Mouse (Mus musculus): ENCODE results near the gene Zfp87.

GRCm38 (mm10) chr13:67495631-67496030 is 30.3 kb downstream of the Zfp87 start:
- no peak for TF ChIP-seq POLR2A (IDR thresholded peaks at IDR 0.05; ENCODE audit: low read depth, low read length)
- no peak for TF ChIP-seq UBTF (IDR thresholded peaks at IDR 0.05; ENCODE audit: low read depth, low read length)
- no peak for TF ChIP-seq SIN3A (IDR thresholded peaks at IDR 0.05; ENCODE audit: low read length)
- TF ChIP-seq CTCF (conservative IDR thresholded peaks at IDR 0.05 in 1 of 2, IDR thresholded peaks at IDR 0.05 in 1 of 2; ENCODE audit: low read depth in 2 of 2, low read length in 2 of 2) = no peak
